Mouse (Mus musculus) frontal cortex, postnatal 36 days (tissue): ENCODE data around the gene Olfr967.
"Not testable (repeated sequence)": the region's sequence is repeated elsewhere in the genome, so short reads cannot be mapped to it uniquely, and the experiment has no call there.

Source experiments
- DNase-seq, 2 experiments: peaks; one replicate each; pipeline ENCODE4 v3.0.0; 2022; ENCODE audit warnings: low spot score in 2 of 2

The Olfr967 gene

GRCm38 (mm10) chr9:39745949-39746348, at the start of gene Olfr967:
Olfr967 (plus strand) TSS chr9:39746249.
- no peak for DNase-seq

- not testable (repeated sequence) for DNase-seq
Observed at GRCm38 (mm10) chr9:39701123-39701522, 44.9 kb upstream of the Olfr967 start.

- DNase-seq: no peak
Observed at GRCm38 (mm10) chr9:39707017-39707416, 39.0 kb upstream of the Olfr967 start, which contains the start of gene Olfr149. Olfr149 (minus strand) TSS chr9:39707117.

GRCm38 (mm10) chr9:39708958-39709357, 37.1 kb upstream of the Olfr967 start:
- DNase-seq: no peak

- no peak for DNase-seq
Observed at GRCm38 (mm10) chr9:39711053-39711452, 35.0 kb upstream of the Olfr967 start, which contains the start of gene Olfr965. Olfr965 (plus strand) TSS chr9:39711353.

GRCm38 (mm10) chr9:39730678-39731077, 15.4 kb upstream of the Olfr967 start, which contains the start of gene Olfr150:
Olfr150 (plus strand) TSS chr9:39730978.
- DNase-seq: no peak

- no peak for DNase-seq
Observed at GRCm38 (mm10) chr9:39740741-39741140, 5.3 kb upstream of the Olfr967 start.

- DNase-seq: peak in 1 of 2 experiments; percentile 12
Observed at GRCm38 (mm10) chr9:39746428-39746827, 379 bp downstream of the Olfr967 start.

GRCm38 (mm10) chr9:39783153-39783552, 37.1 kb downstream of the Olfr967 start, which contains the start of gene Olfr968:
Olfr968 (minus strand) TSS chr9:39783253.
- DNase-seq: no peak

- no peak for DNase-seq
Observed at GRCm38 (mm10) chr9:39790558-39790957, 44.5 kb downstream of the Olfr967 start, which contains the start of gene Olfr969. Olfr969 (plus strand) TSS chr9:39790945.
